Mouse (Mus musculus): ENCODE results near the gene Rgr.

- no peak for TF ChIP-seq CTCF (IDR thresholded peaks at IDR 0.05; ENCODE audit: insufficient read depth, low read length)
- TF ChIP-seq POLR2A (IDR thresholded peaks at IDR 0.05; ENCODE audit: borderline replicate concordance, extremely low read depth, low read depth, low read length): no peak
Measured at GRCm38 (mm10) chr14:37006489-37006888, 42.3 kb downstream of the Rgr start.

Data from lung, adult 2 months (tissue).